Mouse (Mus musculus): ENCODE measurements around the gene Zwilch. TPM values are rescaled to one million over a fixed set of nuclear protein-coding genes. Genes with fewer than 3 reads are reported as not detected.

Zwilch gene
- total RNA-seq (2023): 10.8 and 25.1 TPM in 2 replicates

DNA sequence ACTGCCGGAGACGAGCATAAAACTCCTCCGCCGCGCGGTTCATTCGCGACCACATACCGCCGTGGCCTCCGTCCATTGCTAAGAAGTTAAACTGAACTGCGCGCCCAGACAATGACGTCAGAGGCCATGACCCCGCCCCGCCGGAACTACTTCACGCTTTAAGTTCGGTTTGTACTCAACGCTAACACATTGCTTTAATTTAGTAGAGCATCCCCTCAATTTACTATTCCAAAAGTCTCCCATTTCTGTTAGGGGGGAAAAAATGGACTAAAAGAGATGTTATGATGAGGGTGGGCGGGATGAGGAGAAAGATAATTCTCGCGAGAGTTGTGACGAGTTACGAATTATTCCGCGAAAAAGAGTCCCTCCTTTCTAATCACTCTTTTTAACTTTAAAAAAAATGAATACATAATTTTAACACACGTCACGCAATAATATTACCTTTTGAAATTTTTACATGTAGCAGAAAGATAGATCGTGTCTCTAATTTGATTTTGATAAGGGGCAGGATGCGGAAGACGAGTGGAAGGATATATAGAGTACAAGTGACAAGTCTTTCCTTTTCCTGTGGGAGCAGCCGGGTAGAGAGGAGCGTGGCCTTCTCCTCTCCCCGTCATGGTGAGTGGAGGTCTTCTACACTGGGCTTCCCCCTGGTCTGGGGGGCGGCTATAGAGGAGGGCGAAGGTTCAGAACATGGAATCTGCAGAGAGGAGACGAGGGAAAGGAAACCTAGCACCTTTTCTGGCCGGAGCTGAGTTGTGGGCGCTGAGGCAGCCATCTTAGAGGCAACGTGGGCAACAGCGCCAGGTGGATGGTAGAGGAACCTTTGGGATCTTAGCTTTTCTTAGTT, at the start of gene Zwilch, which contains the start of gene Rpl4:
TSS of gene Zwilch (minus strand) at position 289 of the 850 bp plus-strand sequence.
TSS of gene Rpl4 (plus strand) at position 560 of the 850 bp plus-strand sequence.

GRCm38 (mm10) chr9:64178974-64179646, 6.2 kb upstream of the Zwilch start, which contains the start of gene Snapc5:
Snapc5 (plus strand) TSS chr9:64179274.

GRCm38 (mm10) chr9:64116876-64117275, 56.0 kb downstream of the Zwilch start, which contains the start of gene Lctl:
Lctl (plus strand) TSS chr9:64117147.

Other genes starting within 250 kb of the Zwilch start
- 1.9 and 3.9 TPM in 2 replicates for gene Smad6, start 151.0 kb downstream of the Zwilch start, total RNA-seq (2023)
- not detected in 2 replicates for gene Lctl, start 56.0 kb downstream of the Zwilch start, total RNA-seq (2023)
- gene Rpl4, start 271 bp upstream of the Zwilch start, total RNA-seq (2023): 482 and 543 TPM in 2 replicates
- 24.3 and 31.0 TPM in 2 replicates for gene Snapc5, start 6.2 kb upstream of the Zwilch start, total RNA-seq (2023)
- gene Uchl4, start 62.1 kb upstream of the Zwilch start, total RNA-seq (2023): 0.50 and 1.1 TPM in 2 replicates
- 71.7 and 86.4 TPM in 2 replicates for gene Map2k1, start 80.5 kb upstream of the Zwilch start, total RNA-seq (2023)
- 19.9 and 29.5 TPM in 2 replicates for gene Tipin, start 108.5 kb upstream of the Zwilch start, total RNA-seq (2023)
- gene Dis3l, start 168.2 kb upstream of the Zwilch start, total RNA-seq (2023): 9.5 and 11.7 TPM in 2 replicates
- not detected in 2 replicates for gene Megf11, start 212.5 kb upstream of the Zwilch start, total RNA-seq (2023)

Data from neutrophil, adult 65 days (primary cell).